Mouse (Mus musculus) hindbrain, embryonic 13.5 days (tissue): Measurements from ENCODE around the gene Prr36. TPM values are rescaled to one million over a fixed set of nuclear protein-coding genes. Genes with fewer than 3 reads are reported as not detected.
A peak's percentile ranks its signal among the peaks of the same experiment; 100 is the strongest.

Experiments
- ATAC-seq: fragments of 200-750 bp; cut with Nextera tagmentation; 2 replicates; pipeline ENCODE4 v1.8.0; 2017; ENCODE audit warnings: moderate TSS enrichment; ENCODE audit not compliant: low FRiP score
- H3K27ac ChIP-seq: fragments of 300-500 bp; sonication (generic); 2 replicates; pipeline ENCODE4 v1.5.1; 2015; ENCODE audit warnings: inconsistent platforms, mild to moderate bottlenecking, moderate library complexity
- H3K27me3 ChIP-seq: fragments of 300-500 bp; sonication (generic); 2 replicates; pipeline ENCODE4 v1.6.1; 2015; ENCODE audit warnings: mild to moderate bottlenecking, inconsistent platforms
- H3K36me3 ChIP-seq: fragments of 300-500 bp; sonication (generic); 2 replicates; pipeline ENCODE4 v1.6.1; 2015; ENCODE audit warnings: mild to moderate bottlenecking, inconsistent platforms
- H3K4me1 ChIP-seq: fragments of 300-500 bp; sonication (generic); replicated peaks from 2 replicates; pipeline ENCODE4 v1.6.1; 2015; ENCODE audit warnings: inconsistent platforms
- H3K4me2 ChIP-seq: fragments of 300-500 bp; sonication (generic); 2 replicates; pipeline ENCODE4 v1.6.1; 2015; ENCODE audit warnings: inconsistent platforms, mild to moderate bottlenecking, moderate library complexity
- H3K4me3 ChIP-seq: fragments of 300-500 bp; sonication (generic); 2 replicates; pipeline ENCODE4 v1.5.1; 2015; ENCODE audit warnings: mild to moderate bottlenecking, inconsistent platforms
- H3K9ac ChIP-seq: fragments of 300-500 bp; sonication (generic); 2 replicates; pipeline ENCODE4 v1.6.1; 2015; ENCODE audit warnings: mild to moderate bottlenecking, inconsistent platforms
- H3K9me3 ChIP-seq: fragments of 300-500 bp; sonication (generic); 2 replicates; pipeline ENCODE4 v1.6.1; 2016; ENCODE audit warnings: inconsistent platforms
- WGBS: fragments of 180-500 bp; shearing (Covaris S2); methylation state at CpG from one replicate; pipeline ENCODE4 v1.1.7; 2015; 5-methylcytosine and 5-hydroxymethylcytosine counted together
- polyA plus RNA-seq: library from polyadenylated mRNA; unstranded; fragments of >200 nt; fragmentation: Nextera tagmentation; extraction: Ambion mirVana; gene quantifications from 2 replicates; pipeline ENCODE4 v1.2.1, GENCODE M21; 2015

The Prr36 gene
- polyA plus RNA-seq, 1 experiment from 2014 or later, result 40.2 TPM

GRCm38 (mm10) chr8:4186151-4186550 lies 31.1 kb downstream of the Prr36 start:
- peaks cover 81% of the 10 kb centered on the region for H3K36me3 ChIP-seq
- no peak overlapping the region for H3K4me3 ChIP-seq
- no peak overlapping the region for H3K27ac ChIP-seq
- H3K4me1 ChIP-seq, result peaks cover 1% of the 10 kb centered on the region; the same call in 1 of the 2 replicates
- no peak overlapping the region for H3K4me2 ChIP-seq
- no peaks in the 10 kb centered on the region for H3K27me3 ChIP-seq
- H3K9me3 ChIP-seq, result no peaks in the 10 kb centered on the region
- H3K9ac ChIP-seq, result no peak overlapping the region
- 91% methylated on average over 2 of the region's 2 CpGs for WGBS
- no peak for ATAC-seq

DNA sequence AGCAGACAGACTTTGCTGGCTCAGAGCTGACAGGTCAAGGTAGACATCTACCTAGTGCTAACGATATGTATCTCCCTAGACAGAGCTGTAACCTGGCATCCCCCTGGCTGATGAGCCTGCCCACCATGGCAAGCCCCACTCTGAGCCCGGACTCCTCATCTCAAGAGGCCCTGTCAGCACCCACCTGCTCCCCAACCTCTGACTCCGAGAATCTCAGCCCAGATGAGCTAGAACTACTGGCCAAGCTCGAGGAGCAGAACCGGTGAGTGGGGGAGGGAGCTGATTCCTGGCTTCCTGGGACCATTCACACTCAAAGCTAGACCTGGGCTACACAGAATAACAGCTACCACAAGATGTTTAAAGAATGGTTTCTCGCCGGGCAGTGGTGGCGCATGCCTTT lies 33.9 kb downstream of the Prr36 start:
- H3K9me3 ChIP-seq, result no peaks in the 10 kb centered on the region
- H3K4me1 ChIP-seq, result no peaks in the 10 kb centered on the region
- H3K27me3 ChIP-seq, result no peaks in the 10 kb centered on the region
- H3K9ac ChIP-seq, result no peak overlapping the region
- peaks cover 70% of the 10 kb centered on the region for H3K36me3 ChIP-seq
- no peak for ATAC-seq
- 85% methylated on average over 8 of the region's 8 CpGs for WGBS
- no peak overlapping the region for H3K4me3 ChIP-seq
- H3K4me2 ChIP-seq, result no peak overlapping the region
- H3K27ac ChIP-seq, result no peak overlapping the region

GRCm38 (mm10) chr8:4174018-4174417 lies 43.2 kb downstream of the Prr36 start:
- no peak for ATAC-seq

DNA sequence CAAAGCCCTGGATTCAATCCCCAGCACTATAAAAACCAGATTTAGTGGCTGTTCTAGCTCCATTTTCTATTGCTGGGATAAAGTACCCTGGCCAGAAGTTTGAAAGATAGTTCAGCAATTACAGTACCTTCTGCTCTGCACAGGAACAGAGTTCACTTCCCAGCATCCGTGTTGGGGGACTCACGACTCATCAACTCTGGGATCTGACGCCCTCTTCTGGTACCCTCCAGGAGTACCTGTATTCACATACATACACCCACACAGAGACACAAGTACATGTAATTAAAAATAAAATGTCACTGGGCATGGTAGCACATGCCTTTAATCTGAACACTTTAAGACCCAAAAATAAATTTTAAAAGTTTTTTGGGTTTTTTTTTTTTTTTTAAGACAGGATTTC lies 44.8 kb downstream of the Prr36 start:
- Histone ChIP-seq H3K4me1 (peaks cover 32% of the 10 kb centered on the region), H3K4me2 (no peak overlapping the region), H3K4me3 (no peak overlapping the region), H3K27me3 (no peaks in the 10 kb centered on the region), H3K27ac (no peak overlapping the region), H3K9ac (no peak overlapping the region), H3K36me3 (peaks cover 49% of the 10 kb centered on the region), H3K9me3 (no peaks in the 10 kb centered on the region)
- 62% methylated on average over 3 of the region's 3 CpGs for WGBS
- ATAC-seq, result no peak

More at GRCm38 (mm10) chr8:4174018-4174417, 43.2 kb downstream of the Prr36 start:
- Histone ChIP-seq H3K4me2 (no peak overlapping the region), H3K27ac (no peak overlapping the region), H3K27me3 (no peaks in the 10 kb centered on the region), H3K4me1 (peaks cover 16% of the 10 kb centered on the region), H3K9ac (no peak overlapping the region), H3K36me3 (peaks cover 62% of the 10 kb centered on the region), H3K9me3 (no peaks in the 10 kb centered on the region), H3K4me3 (no peak overlapping the region)
- WGBS, result 83% methylated on average over 2 of the region's 2 CpGs

GRCm38 (mm10) chr8:4167918-4168317 lies 49.3 kb downstream of the Prr36 start:
- peaks cover 24% of the 10 kb centered on the region; the same call in 1 of the 2 replicates for H3K36me3 ChIP-seq
- peak overlapping the region; percentile 96; the same call in 1 of the 2 replicates for H3K9ac ChIP-seq
- H3K4me2 ChIP-seq, result peak overlapping the region; percentile 77
- H3K27ac ChIP-seq, result no peak overlapping the region
- peak overlapping the region; percentile 89 for H3K4me3 ChIP-seq
- H3K4me1 ChIP-seq, result peaks cover 37% of the 10 kb centered on the region
- H3K9me3 ChIP-seq, result no peaks in the 10 kb centered on the region
- WGBS, result 91% methylated on average over 1 of the region's 1 CpGs
- no peak for ATAC-seq
- H3K27me3 ChIP-seq, result no peaks in the 10 kb centered on the region

- peaks cover 18% of the 10 kb centered on the region; the same call in 1 of the 2 replicates for H3K36me3 ChIP-seq
- no peaks in the 10 kb centered on the region for H3K9me3 ChIP-seq
- H3K4me2 ChIP-seq, result peak overlapping the region; percentile 77
- H3K27me3 ChIP-seq, result no peaks in the 10 kb centered on the region
- WGBS, result 6% methylated on average over 9 of the region's 10 CpGs
- H3K27ac ChIP-seq, result peak overlapping the region; percentile 68
- H3K4me1 ChIP-seq, result peaks cover 37% of the 10 kb centered on the region
- peak; percentile 4 for ATAC-seq
- peak overlapping the region; percentile 96 for H3K9ac ChIP-seq
- peak overlapping the region; percentile 89 for H3K4me3 ChIP-seq
Observed at GRCm38 (mm10) chr8:4166881-4167525, 50.3 kb downstream of the Prr36 start.

DNA sequence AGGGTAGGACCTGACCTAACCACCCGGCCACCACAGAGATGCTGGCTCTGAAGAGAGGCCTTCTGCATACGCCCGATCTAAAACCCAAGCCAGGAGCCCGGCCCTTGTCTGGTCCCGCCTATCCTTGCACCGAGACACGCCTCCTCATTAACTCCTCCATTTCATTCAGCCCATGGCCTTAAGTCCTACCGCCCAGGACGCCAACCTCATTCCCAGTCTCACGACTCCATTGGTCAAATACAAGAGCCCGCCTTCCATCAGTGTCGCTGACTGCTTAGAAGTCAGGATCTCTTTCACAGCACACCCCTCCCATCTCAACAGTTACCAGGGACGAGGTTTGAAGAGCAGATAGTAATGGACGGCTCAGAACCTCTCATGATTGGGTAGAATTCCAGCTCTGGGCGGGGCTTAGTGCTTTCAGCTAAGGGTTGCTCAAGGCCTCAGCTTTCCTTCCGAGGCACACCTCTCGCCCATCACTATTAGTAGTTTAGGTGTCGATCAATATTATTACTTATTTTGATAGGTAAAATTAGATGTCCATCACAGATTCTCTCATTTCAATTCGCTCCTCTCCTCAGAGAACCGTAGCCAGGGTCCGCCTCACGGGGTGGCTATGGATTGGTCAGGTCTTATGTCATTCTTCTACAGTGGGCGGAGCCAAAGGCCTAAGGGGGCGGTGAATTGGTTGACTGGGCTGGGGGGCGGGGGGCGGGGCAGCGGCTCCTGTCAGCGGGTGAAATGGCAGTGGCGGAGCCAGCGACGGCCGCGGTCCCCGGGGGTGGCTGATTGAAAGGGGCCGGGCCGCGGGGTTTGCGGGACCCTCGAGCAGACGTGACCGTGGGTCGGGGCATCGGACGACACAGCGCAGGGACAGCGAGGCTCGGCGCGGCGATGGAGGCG lies 51.2 kb downstream of the Prr36 start, which contains the start of gene Evi5l:
Gene Evi5l, plus strand, starts transcription at position 716 of the 900 bp plus-strand sequence.
- Histone ChIP-seq H3K27ac (peak within 1 kb of the TSS; percentile 87), H3K36me3 (peaks cover 8% of the 10 kb centered on the region; the same call in 1 of the 2 replicates), H3K4me3 (peak within 1 kb of the TSS; percentile 89), H3K4me1 (peaks cover 37% of the 10 kb centered on the region), H3K27me3 (no peaks in the 10 kb centered on the region), H3K9ac (peak within 1 kb of the TSS; percentile 96), H3K9me3 (no peaks in the 10 kb centered on the region), H3K4me2 (peak within 1 kb of the TSS; percentile 77)
- peak; percentile 98 for ATAC-seq
- WGBS, result under 1% methylated on average over 51 of the region's 51 CpGs

GRCm38 (mm10) chr8:4165176-4165851 lies 51.9 kb downstream of the Prr36 start:
- WGBS, result 7% methylated on average over 13 of the region's 13 CpGs

DNA sequence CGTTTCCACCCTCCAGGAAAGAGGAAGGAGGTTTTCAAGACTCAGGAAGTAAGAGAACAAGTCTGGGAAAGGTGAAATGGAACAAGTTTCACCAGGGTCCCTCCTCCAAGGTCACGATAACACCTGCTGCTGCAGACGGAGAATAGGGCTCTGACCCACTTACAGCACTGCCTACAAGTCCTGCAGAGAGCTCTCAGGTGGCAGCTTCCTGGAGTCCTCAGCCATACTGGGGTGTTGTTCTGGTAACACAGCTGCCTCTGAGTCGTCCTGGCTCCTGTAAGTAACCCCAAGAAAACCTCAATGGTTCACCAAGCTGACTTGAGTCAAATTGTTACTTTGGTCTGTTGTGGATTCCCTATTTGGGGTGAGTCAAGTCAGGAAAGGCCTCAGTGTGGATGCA lies 54.5 kb downstream of the Prr36 start:
- no peaks in the 10 kb centered on the region for H3K27me3 ChIP-seq
- no peak overlapping the region for H3K27ac ChIP-seq
- no peak overlapping the region for H3K9ac ChIP-seq
- WGBS, result 66% methylated on average over 4 of the region's 4 CpGs
- no peak overlapping the region for H3K4me3 ChIP-seq
- no peaks in the 10 kb centered on the region for H3K9me3 ChIP-seq
- H3K4me1 ChIP-seq, result peaks cover 8% of the 10 kb centered on the region
- H3K36me3 ChIP-seq, result no peaks in the 10 kb centered on the region
- ATAC-seq, result no peak
- H3K4me2 ChIP-seq, result no peak overlapping the region

More at GRCm38 (mm10) chr8:4165176-4165851, 51.9 kb downstream of the Prr36 start:
- H3K4me3 ChIP-seq, result peak overlapping the region; percentile 45
- peak overlapping the region; percentile 66 for H3K9ac ChIP-seq
- H3K4me1 ChIP-seq, result peaks cover 34% of the 10 kb centered on the region
- H3K4me2 ChIP-seq, result peak overlapping the region; percentile 54
- no peaks in the 10 kb centered on the region for H3K9me3 ChIP-seq
- no peaks in the 10 kb centered on the region for H3K27me3 ChIP-seq
- H3K27ac ChIP-seq, result peak overlapping the region; percentile 87
- ATAC-seq, result no peak
- H3K36me3 ChIP-seq, result peaks cover 8% of the 10 kb centered on the region; the same call in 1 of the 2 replicates
